8 mouse cellular contexts compared by ENCODE assay signal in the genomic region with DNA sequence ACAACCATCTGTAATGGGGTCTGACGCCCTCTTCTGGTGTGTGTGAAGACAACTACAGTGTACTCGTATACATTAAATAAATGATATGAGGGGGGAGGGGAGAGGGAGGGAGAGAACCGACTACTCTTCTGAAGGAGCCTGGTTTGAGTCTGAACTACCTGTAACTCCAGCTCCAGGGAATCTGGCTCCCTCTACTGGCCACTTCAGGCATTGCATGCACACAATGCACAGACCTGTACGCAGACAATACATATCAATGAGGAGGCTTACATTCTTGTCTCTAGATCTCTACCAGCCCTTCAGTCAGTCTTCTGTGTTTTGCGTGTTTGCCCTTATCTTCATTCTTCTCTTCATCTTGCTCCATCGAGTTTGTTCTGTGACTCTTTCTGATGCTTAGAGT.
DNase-seq lines count a peak whose midpoint lies in the region; ATAC-seq and TF ChIP-seq lines count a peak whose summit lies in the region.
"Had no signal": no experiment of that assay in that cellular context is flagged by ENCODE, and none has a peak within 500 bp of the region (broad histone marks: within the 10 kb centered on the region; RNA-seq: fewer than 3 reads in every experiment).

No protein-coding gene starts in this region.

- H3K9ac ChIP-seq in kidney, postnatal 0 days (ENCODE audit: low read depth, low read length), result no peak overlapping the region
- H3K9ac ChIP-seq in kidney, embryonic 15.5 days, result no peak overlapping the region
- H3K9ac ChIP-seq in CH12.LX (ENCODE audit: insufficient read depth, low read depth), result no peak overlapping the region
- H3K9ac ChIP-seq: limb, embryonic 15.5 days had no signal

- TF ChIP-seq POLR2A in CH12.LX (IDR thresholded peaks at IDR 0.05; ENCODE audit: low read depth, low read length), result no peak

- H3K27ac ChIP-seq in kidney, postnatal 0 days, result no peak overlapping the region
- no peak overlapping the region for H3K27ac ChIP-seq in kidney, embryonic 15.5 days
- no peak overlapping the region for H3K27ac ChIP-seq in CH12.LX (ENCODE audit: insufficient read depth, low read depth)
- no peak overlapping the region for H3K27ac ChIP-seq in limb, embryonic 10.5 days
- H3K27ac ChIP-seq: limb, embryonic 15.5 days had no signal

- H3K9me3 ChIP-seq in kidney, postnatal 0 days (replicated peaks; ENCODE audit: low read length), result no peaks in the 10 kb centered on the region
- H3K9me3 ChIP-seq in kidney, embryonic 15.5 days (replicated peaks), result 0 out of 2 replicates have a peak, but pooled peaks cover 4% of the 10 kb centered on the region
- H3K9me3 ChIP-seq in CH12.LX (replicated peaks; ENCODE audit: low read length) (peaks cover 3% of the 10 kb centered on the region), G1E (replicated peaks) (peaks cover 33% of the 10 kb centered on the region)
- no peaks in the 10 kb centered on the region for H3K9me3 ChIP-seq in limb, embryonic 10.5 days (replicated peaks)
- H3K9me3 ChIP-seq: limb, embryonic 15.5 days had no signal

- no peak overlapping the region for H3K4me3 ChIP-seq in kidney, postnatal 0 days (replicated peaks; ENCODE audit: low read depth, low read length)
- H3K4me3 ChIP-seq in kidney, embryonic 15.5 days (replicated peaks), result no peak overlapping the region
- H3K4me3 ChIP-seq in CH12.LX (replicated peaks in 1 of 3; ENCODE audit: low read depth in 2 of 3, low read length in 2 of 3, poor library complexity in 1 of 3) (no peak overlapping the region), G1E (ENCODE audit: low read depth, low read length) (no peak overlapping the region)
- no peak overlapping the region for H3K4me3 ChIP-seq in limb, embryonic 10.5 days
- H3K4me3 ChIP-seq: limb, embryonic 15.5 days had no signal

- TF ChIP-seq EP300 in CH12.LX (IDR thresholded peaks at IDR 0.05; ENCODE audit: low read length), result no peak

- dilution Hi-C loops in CH12.LX (cut with MboI; ENCODE audit: extremely low pct_ligation_motif_present, extremely low pct_unique_long_range_greater_than_20kb, low sequenced_read_pairs), result no loop called here

- TF ChIP-seq RAD21 in CH12.LX (IDR thresholded peaks at IDR 0.05; ENCODE audit: low read depth, low read length), result peak; percentile 21

- H3K4me1 ChIP-seq in kidney, postnatal 0 days (replicated peaks; ENCODE audit: insufficient read depth, low read length), result no peaks in the 10 kb centered on the region
- H3K4me1 ChIP-seq in kidney, embryonic 15.5 days, result no peaks in the 10 kb centered on the region
- H3K4me1 ChIP-seq in CH12.LX (ENCODE audit: control insufficient read depth in 1 of 2, insufficient read depth in 2 of 2) (no peaks in the 10 kb centered on the region), G1E (ENCODE audit: insufficient read depth, low read depth, low read length) (no peaks in the 10 kb centered on the region)
- H3K4me1 ChIP-seq in limb, embryonic 10.5 days, result no peaks in the 10 kb centered on the region
- H3K4me1 ChIP-seq: limb, embryonic 15.5 days had no signal

- TF ChIP-seq CTCF in kidney, postnatal 0 days (IDR thresholded peaks at IDR 0.05; ENCODE audit: low read depth), result peak; percentile 59
- peak; percentile 41 to 48; a peak in 3 of 4 replicates for TF ChIP-seq CTCF in CH12.LX (conservative IDR thresholded peaks at IDR 0.05 in 1 of 2, IDR thresholded peaks at IDR 0.05 in 1 of 2; ENCODE audit: low read depth in 2 of 2, low read length in 2 of 2)
- TF ChIP-seq CTCF in G1E (IDR thresholded peaks at IDR 0.05; ENCODE audit: low read depth, low read length), result peak; percentile 44; the same call in 1 of the 2 replicates

- 84% methylated on average over 6 of the region's 6 CpGs for WGBS in kidney, postnatal 0 days
- WGBS in kidney, embryonic 15.5 days, result 85% methylated on average over 6 of the region's 6 CpGs
- WGBS in limb, embryonic 10.5 days, result 82% methylated on average over 6 of the region's 6 CpGs

- no peaks in the 10 kb centered on the region for H3K79me2 ChIP-seq in CH12.LX (replicated peaks; ENCODE audit: control insufficient read depth, extremely low read depth, insufficient read depth, poor library complexity, severe bottlenecking)

- no peak overlapping the region for H3K4me2 ChIP-seq in kidney, postnatal 0 days (ENCODE audit: low read length)
- no peak overlapping the region for H3K4me2 ChIP-seq in kidney, embryonic 15.5 days
- H3K4me2 ChIP-seq in CH12.LX (ENCODE audit: insufficient read depth, low read depth, poor library complexity, severe bottlenecking), result no peak overlapping the region
- H3K4me2 ChIP-seq: limb, embryonic 15.5 days had no signal

- no peaks in the 10 kb centered on the region for H3K27me3 ChIP-seq in kidney, postnatal 0 days (ENCODE audit: insufficient read depth, low read length)
- no peaks in the 10 kb centered on the region for H3K27me3 ChIP-seq in kidney, embryonic 15.5 days
- H3K27me3 ChIP-seq in CH12.LX (replicated peaks) (peaks cover 25% of the 10 kb centered on the region), G1E (ENCODE audit: insufficient read depth, low read length) (no peaks in the 10 kb centered on the region)
- no peaks in the 10 kb centered on the region for H3K27me3 ChIP-seq in limb, embryonic 10.5 days (ENCODE audit: low read depth, poor library complexity, severe bottlenecking)
- H3K27me3 ChIP-seq: limb, embryonic 15.5 days had no signal

- no peak for DNase-seq in kidney, postnatal 0 days (ENCODE audit: low spot score)
- DNase-seq in CH12.LX (ENCODE audit: extremely low read depth), result peak; percentile 21
- no peak for DNase-seq in G1E (ENCODE audit: low spot score)
- DNase-seq in limb, embryonic 10.5 days (ENCODE audit: low spot score), result peak; percentile 59
- DNase-seq in spleen, adult 12 weeks (ENCODE audit: low spot score), result no peak
- DNase-seq in frontal cortex, adult 2 months (ENCODE audit: extremely low spot score in 1 of 2, low spot score in 1 of 2), result no peak

- in situ Hi-C loops in CH12.LX (cut with MboI; ENCODE audit: low pct_ligation_motif_present, low pct_unique_long_range_greater_than_20kb, low sequenced_read_pairs), result no loop called here

- no peaks in the 10 kb centered on the region for H3K36me3 ChIP-seq in kidney, postnatal 0 days (ENCODE audit: insufficient read depth, low read length)
- no peaks in the 10 kb centered on the region for H3K36me3 ChIP-seq in kidney, embryonic 15.5 days
- H3K36me3 ChIP-seq in CH12.LX (replicated peaks in 1 of 2; ENCODE audit: control insufficient read depth in 1 of 2, insufficient read depth in 1 of 2, low read length in 1 of 2), result no peaks in the 10 kb centered on the region
- H3K36me3 ChIP-seq in G1E (replicated peaks), result no peaks in the 10 kb centered on the region
- H3K36me3 ChIP-seq in limb, embryonic 10.5 days, result no peaks in the 10 kb centered on the region
- H3K36me3 ChIP-seq: limb, embryonic 15.5 days had no signal

- no peak for ATAC-seq in kidney, postnatal 0 days (replicated peaks; ENCODE audit: low FRiP score, low read depth)
- ATAC-seq in kidney, embryonic 15.5 days (replicated peaks; ENCODE audit: low FRiP score), result no peak
- no peak for ATAC-seq in G1E (ENCODE audit: extremely low read depth, insufficient number of reproducible peaks, low FRiP score, poor library complexity, severe bottlenecking)

TF ChIP-seq in CH12.LX, 34 proteins besides CTCF, POLR2A, EP300 and RAD21:
- TF ChIP-seq ZNF384 (IDR thresholded peaks at IDR 0.05; ENCODE audit: low read depth, low read length) (no peak), UBTF (IDR thresholded peaks at IDR 0.05; ENCODE audit: low read depth, low read length) (no peak), SMC3 (IDR thresholded peaks at IDR 0.05; ENCODE audit: low read depth, low read length) (no peak), JUND (conservative IDR thresholded peaks at IDR 0.05; ENCODE audit: low read depth, low read length) (no peak), CHD2 (IDR thresholded peaks at IDR 0.05; ENCODE audit: low read length) (no peak), MYC (IDR thresholded peaks at IDR 0.05; ENCODE audit: low read depth, low read length) (no peak), SIN3A (IDR thresholded peaks at IDR 0.05; ENCODE audit: low read length) (no peak), ZMIZ1 (IDR thresholded peaks at IDR 0.05; ENCODE audit: low read depth, low read length) (no peak), ELF1 (IDR thresholded peaks at IDR 0.05; ENCODE audit: low read depth, low read length) (no peak), NELFE (IDR thresholded peaks at IDR 0.05; ENCODE audit: low read depth, low read length) (no peak), TCF12 (IDR thresholded peaks at IDR 0.05; ENCODE audit: low read depth, low read length) (no peak), MAX (IDR thresholded peaks at IDR 0.05; ENCODE audit: low read length) (no peak), ZC3H11A (IDR thresholded peaks at IDR 0.05; ENCODE audit: low read depth, low read length) (no peak), ETS1 (conservative IDR thresholded peaks at IDR 0.05; ENCODE audit: low read depth, low read length) (no peak), USF2 (conservative IDR thresholded peaks at IDR 0.05; ENCODE audit: low read depth, low read length) (no peak), MAZ (IDR thresholded peaks at IDR 0.05; ENCODE audit: low read depth, low read length) (no peak), MEF2A (IDR thresholded peaks at IDR 0.05; ENCODE audit: borderline replicate concordance, low read depth, low read length) (no peak), RCOR1 (conservative IDR thresholded peaks at IDR 0.05; ENCODE audit: low read depth, low read length) (no peak), GABPA (IDR thresholded peaks at IDR 0.05; ENCODE audit: insufficient replicate concordance, low read depth, low read length) (no peak), MXI1 (IDR thresholded peaks at IDR 0.05; ENCODE audit: low read depth, low read length) (no peak)

Comparison
In these comparisons a context has a peak if more than half of its experiments do, and no peak if none do; other contexts are left out.
1. DNase-seq: peak in CH12.LX (single experiment) and limb, embryonic 10.5 days (single experiment); none in kidney, postnatal 0 days (single experiment), G1E (single experiment), spleen, adult 12 weeks (single experiment) and frontal cortex, adult 2 months (0 of 2).
2. Peak in every context shown above with its lines, with median percentiles within 50 percentile points of each other: CTCF ChIP-seq.